Mouse (Mus musculus) MEL (cell line): ENCODE data around the gene Lsm11. TPM values are rescaled to one million over a fixed set of nuclear protein-coding genes. Genes with fewer than 3 reads are reported as not detected.

Experiments
- DNase-seq: peaks from one replicate; pipeline ENCODE4 v3.0.0; 2011; ENCODE audit warnings: low read depth, low spot score
- H3K27ac ChIP-seq: 2 replicates; pipeline ENCODE4 v1.5.1; 2012; ENCODE audit warnings: low read depth, mild to moderate bottlenecking, control low read depth, low read length, moderate library complexity; ENCODE audit not compliant: control insufficient read depth
- H3K27me3 ChIP-seq, 2 experiments: fragments of 150-350 bp in 1 of 2; sonication (generic) in 1 of 2; 2 replicates each; pipeline ENCODE4 v1.6.1; 2012; ENCODE audit warnings: low read length in 2 of 2, mild to moderate bottlenecking in 2 of 2, improper control_type of control experiment in 1 of 2, moderate library complexity in 1 of 2; ENCODE audit not compliant: insufficient read depth in 2 of 2, control insufficient read depth in 1 of 2
- H3K36me3 ChIP-seq, 2 experiments: 2 replicates each; pipeline ENCODE4 v1.6.1; 2012 to 2014; ENCODE audit warnings: low read length in 2 of 2, improper control_type of control experiment in 1 of 2, inconsistent platforms in 1 of 2, mild to moderate bottlenecking in 1 of 2; ENCODE audit not compliant: insufficient read depth in 2 of 2, control insufficient read depth in 1 of 2
- H3K4me1 ChIP-seq, 2 experiments: fragments of 150-350 bp in 1 of 2; sonication (generic) in 1 of 2; 2 replicates each; pipeline ENCODE4 v1.6.1; 2012; ENCODE audit warnings: low read length in 2 of 2, improper control_type of control experiment in 1 of 2, mild to moderate bottlenecking in 1 of 2; ENCODE audit not compliant: insufficient read depth in 2 of 2, control insufficient read depth in 1 of 2
- H3K4me3 ChIP-seq, 2 experiments: fragments of 150-350 bp in 1 of 2; sonication (generic) in 1 of 2; 2 replicates each; pipeline ENCODE4 v1.5.1; 2012; ENCODE audit warnings: low read depth in 2 of 2, low read length in 2 of 2, mild to moderate bottlenecking in 2 of 2, moderate library complexity in 2 of 2, control low read depth in 1 of 2, improper control_type of control experiment in 1 of 2; ENCODE audit not compliant: control insufficient read depth in 1 of 2, insufficient read depth in 1 of 2
- H3K79me2 ChIP-seq: 2 replicates; pipeline ENCODE4 v1.6.1; 2012; ENCODE audit warnings: mild to moderate bottlenecking, low read length, moderate library complexity; ENCODE audit not compliant: control insufficient read depth, poor library complexity, insufficient read depth
- H3K9ac ChIP-seq: 2 replicates; pipeline ENCODE4 v1.6.1; 2012; ENCODE audit warnings: low read depth, mild to moderate bottlenecking, control low read depth, low read length, moderate library complexity; ENCODE audit not compliant: control insufficient read depth, poor library complexity, severe bottlenecking
- H3K9me3 ChIP-seq: fragments of 150-350 bp; sonication (generic); replicated peaks from 2 replicates; pipeline ENCODE4 v1.6.1; 2012; ENCODE audit warnings: mild to moderate bottlenecking, low read length, improper control_type of control experiment, moderate library complexity; ENCODE audit not compliant: insufficient read depth
- BHLHE40 ChIP-seq: IDR thresholded peaks from 2 replicates; pipeline ENCODE4 v1.6.1; 2012; ENCODE audit warnings: low read depth, mild to moderate bottlenecking, inconsistent platforms, low read length, improper control_type of control experiment, borderline replicate concordance
- CHD1 ChIP-seq: IDR thresholded peaks from 2 replicates; pipeline ENCODE4 v1.6.1; 2012; ENCODE audit warnings: low read depth, mild to moderate bottlenecking, inconsistent platforms, low read length, improper control_type of control experiment
- CHD2 ChIP-seq: IDR thresholded peaks from 2 replicates; pipeline ENCODE4 v1.6.1; 2011; ENCODE audit warnings: low read length, improper control_type of control experiment
- CTCF ChIP-seq, 3 experiments: IDR thresholded peaks in 2 of 3; conservative IDR thresholded peaks in 1 of 3; 2 replicates each; pipeline ENCODE4 v1.5.1; 2011 to 2012; ENCODE audit warnings: low read length in 3 of 3, low read depth in 2 of 3, mild to moderate bottlenecking in 2 of 3, improper control_type of control experiment in 1 of 3, inconsistent platforms in 1 of 3, mixed read lengths in 1 of 3, moderate library complexity in 1 of 3; ENCODE audit not compliant: control insufficient read depth in 1 of 3, insufficient read depth in 1 of 3, poor library complexity in 1 of 3, severe bottlenecking in 1 of 3
- ELF1 ChIP-seq: IDR thresholded peaks from 2 replicates; pipeline ENCODE4 v1.6.1; 2014; ENCODE audit warnings: low read depth, mild to moderate bottlenecking, inconsistent platforms, low read length, improper control_type of control experiment, moderate library complexity
- EP300 ChIP-seq, 2 experiments: IDR thresholded peaks; 2 replicates each; pipeline ENCODE4 v1.6.1; 2011; ENCODE audit warnings: improper control_type of control experiment in 2 of 2, low read length in 2 of 2, low read depth in 1 of 2, mild to moderate bottlenecking in 1 of 2
- ETS1 ChIP-seq: IDR thresholded peaks from 2 replicates; pipeline ENCODE4 v1.6.1; 2012; ENCODE audit warnings: low read depth, mild to moderate bottlenecking, inconsistent platforms, low read length, improper control_type of control experiment, moderate library complexity
- GABPA ChIP-seq: IDR thresholded peaks from 2 replicates; pipeline ENCODE4 v1.6.1; 2012; ENCODE audit warnings: low read depth, mild to moderate bottlenecking, inconsistent platforms, low read length, improper control_type of control experiment, moderate library complexity
- GATA1 ChIP-seq: IDR thresholded peaks from 2 replicates; pipeline ENCODE4 v1.6.1; 2011; ENCODE audit warnings: low read depth, low read length, improper control_type of control experiment
- JUND ChIP-seq: IDR thresholded peaks from 2 replicates; pipeline ENCODE4 v1.6.1; 2011; ENCODE audit warnings: low read depth, mild to moderate bottlenecking, improper control_type of control experiment, low read length
- KAT2A ChIP-seq: conservative IDR thresholded peaks from 2 replicates; pipeline ENCODE4 v1.6.1; 2012; ENCODE audit warnings: low read depth, low read length, improper control_type of control experiment, inconsistent platforms
- MAX ChIP-seq: IDR thresholded peaks from 2 replicates; pipeline ENCODE4 v1.6.1; 2011; ENCODE audit warnings: low read length, improper control_type of control experiment
- MAZ ChIP-seq: IDR thresholded peaks from 2 replicates; pipeline ENCODE4 v1.6.1; 2012; ENCODE audit warnings: low read depth, mild to moderate bottlenecking, inconsistent platforms, low read length, improper control_type of control experiment
- MEF2A ChIP-seq: IDR thresholded peaks from 2 replicates; pipeline ENCODE4 v1.6.1; 2014; ENCODE audit warnings: low read depth, mild to moderate bottlenecking, inconsistent platforms, low read length, improper control_type of control experiment; ENCODE audit not compliant: poor library complexity, insufficient replicate concordance, severe bottlenecking; ENCODE audit errors: extremely low read depth
- MXI1 ChIP-seq: IDR thresholded peaks from 2 replicates; pipeline ENCODE4 v1.6.1; 2011; ENCODE audit warnings: mild to moderate bottlenecking, low read depth, low read length, improper control_type of control experiment
- MYB ChIP-seq: IDR thresholded peaks from 2 replicates; pipeline ENCODE4 v1.6.1; 2011; ENCODE audit warnings: mild to moderate bottlenecking, low read depth, low read length, improper control_type of control experiment
- MYC ChIP-seq: IDR thresholded peaks from 2 replicates; pipeline ENCODE4 v1.6.1; 2011; ENCODE audit warnings: low read depth, mild to moderate bottlenecking, low read length, improper control_type of control experiment, moderate library complexity
- NELFE ChIP-seq: IDR thresholded peaks from 2 replicates; pipeline ENCODE4 v1.6.1; 2011; ENCODE audit warnings: low read depth, low read length, improper control_type of control experiment
- NRF1 ChIP-seq: IDR thresholded peaks from 2 replicates; pipeline ENCODE4 v1.6.1; 2014; ENCODE audit warnings: low read depth, mild to moderate bottlenecking, inconsistent platforms, low read length, improper control_type of control experiment, moderate library complexity; ENCODE audit not compliant: poor library complexity, insufficient read depth, severe bottlenecking
- POLR2A ChIP-seq, 2 experiments: IDR thresholded peaks; 2 replicates each; pipeline ENCODE4 v1.6.1; 2011 to 2012; ENCODE audit warnings: low read length in 2 of 2, mild to moderate bottlenecking in 2 of 2, control low read depth in 1 of 2, improper control_type of control experiment in 1 of 2, low read depth in 1 of 2, moderate library complexity in 1 of 2; ENCODE audit not compliant: control insufficient read depth in 1 of 2, insufficient read depth in 1 of 2, poor library complexity in 1 of 2
- POLR2AphosphoS2 ChIP-seq: IDR thresholded peaks from 2 replicates; pipeline ENCODE4 v1.6.1; 2011; ENCODE audit warnings: low read length, improper control_type of control experiment
- RCOR1 ChIP-seq: IDR thresholded peaks from 2 replicates; pipeline ENCODE4 v1.6.1; 2012; ENCODE audit warnings: low read depth, mild to moderate bottlenecking, inconsistent platforms, low read length, improper control_type of control experiment
- SIN3A ChIP-seq: IDR thresholded peaks from 2 replicates; pipeline ENCODE4 v1.6.1; 2012; ENCODE audit warnings: low read length, improper control_type of control experiment, inconsistent platforms
- SMC3 ChIP-seq: IDR thresholded peaks from 2 replicates; pipeline ENCODE4 v1.6.1; 2011; ENCODE audit warnings: low read depth, low read length, improper control_type of control experiment
- TBP ChIP-seq: IDR thresholded peaks from 2 replicates; pipeline ENCODE4 v1.8.0; 2011; ENCODE audit warnings: low read depth, low read length, improper control_type of control experiment
- TCF12 ChIP-seq: IDR thresholded peaks from 2 replicates; pipeline ENCODE4 v1.6.1; 2014; ENCODE audit warnings: low read depth, mild to moderate bottlenecking, inconsistent platforms, low read length, improper control_type of control experiment, moderate library complexity
- UBTF ChIP-seq: IDR thresholded peaks from 2 replicates; pipeline ENCODE4 v1.6.1; 2012; ENCODE audit warnings: low read depth, mild to moderate bottlenecking, inconsistent platforms, low read length, improper control_type of control experiment, moderate library complexity, borderline replicate concordance; ENCODE audit not compliant: insufficient read depth
- USF2 ChIP-seq, 2 experiments: IDR thresholded peaks; 2 replicates each; pipeline ENCODE4 v1.6.1; 2011 to 2012; ENCODE audit warnings: improper control_type of control experiment in 2 of 2, low read length in 2 of 2, borderline replicate concordance in 1 of 2, inconsistent platforms in 1 of 2, low read depth in 1 of 2, mild to moderate bottlenecking in 1 of 2; ENCODE audit not compliant: insufficient read depth in 1 of 2
- ZMIZ1 ChIP-seq: IDR thresholded peaks from 2 replicates; pipeline ENCODE4 v1.6.1; 2012; ENCODE audit warnings: low read depth, mild to moderate bottlenecking, inconsistent platforms, low read length, improper control_type of control experiment, moderate library complexity
- ZNF384 ChIP-seq: IDR thresholded peaks from 2 replicates; pipeline ENCODE4 v1.6.1; 2012; ENCODE audit warnings: low read depth, mild to moderate bottlenecking, inconsistent platforms, low read length, improper control_type of control experiment
- polyA plus RNA-seq, 2 experiments: library from polyadenylated mRNA; stranded (reverse) in 1 of 2; unstranded in 1 of 2; fragments of >175 nt in 1 of 2; fragments of >200 nt in 1 of 2; gene quantifications; 2 replicates each; pipeline versions ENCODE4 v1.2.1 to v1.2.4; 2012; ENCODE audit warnings: low replicate concordance in 2 of 2, low read depth in 1 of 2; ENCODE audit not compliant: insufficient read length in 2 of 2, insufficient read depth in 1 of 2, missing spikeins in 1 of 2
- total RNA-seq: library from RNA; depleted of rRNA; stranded (reverse); fragments of 300-350 nt; gene quantifications from 2 replicates; pipeline ENCODE4 v1.2.3, GENCODE M21; 2012

Gene Lsm11
- total and polyA plus RNA-seq, 3 experiments = 20.2 to 22.8 TPM; not detected in 1

DNA sequence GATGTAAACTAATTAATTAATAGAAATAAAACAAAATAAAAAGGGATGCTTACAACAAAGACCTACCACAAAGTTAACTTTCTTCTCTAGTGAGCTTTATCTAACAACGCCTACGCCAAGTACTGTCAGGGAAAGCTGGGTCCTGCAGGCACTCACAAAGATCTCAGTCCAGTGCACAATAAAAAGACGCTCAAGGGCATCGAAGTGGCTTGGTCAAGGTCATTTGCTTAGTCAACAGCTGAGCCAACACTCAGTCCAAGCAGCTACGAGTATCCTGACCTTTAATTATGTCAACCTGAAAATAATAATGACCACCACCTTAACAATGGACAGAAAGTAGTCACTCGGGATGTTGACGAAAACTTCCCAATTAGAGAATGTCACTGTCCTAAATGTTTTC, 2.5 kb downstream of the Lsm11 start:
- no peak for TF ChIP-seq CHD2
- TF ChIP-seq NRF1 = no peak
- TF ChIP-seq USF2 (IDR thresholded peaks at IDR 0.05; ENCODE audit: borderline replicate concordance in 1 of 2, insufficient read depth in 1 of 2, low read depth in 1 of 2, low read length in 2 of 2) = no peak
- no peak for TF ChIP-seq POLR2A (IDR thresholded peaks at IDR 0.05; ENCODE audit: control insufficient read depth in 1 of 2, insufficient read depth in 1 of 2, low read depth in 1 of 2, low read length in 2 of 2, poor library complexity in 1 of 2)
- no peak for TF ChIP-seq CHD1
- no peak for TF ChIP-seq KAT2A
- TF ChIP-seq SMC3 = no peak
- TF ChIP-seq ZMIZ1 = no peak
- no peak for TF ChIP-seq MAX
- no peak for TF ChIP-seq MEF2A
- TF ChIP-seq MYC = no peak
- TF ChIP-seq MXI1 = no peak
- no peak for TF ChIP-seq ELF1
- Histone ChIP-seq H3K9ac (no peak overlapping the region), H3K36me3 (peaks cover 3 to 33% of the 10 kb centered on the region in 2 experiments; a peak in 2 of 4 replicates)

GRCm38 (mm10) chr11:45938917-45939316, 5.8 kb downstream of the Lsm11 start:
- Histone ChIP-seq H3K27me3 (no peaks in the 10 kb centered on the region), H3K27ac (peak overlapping the region; percentile 71), H3K9ac (peak overlapping the region; percentile 21), H3K9me3 (no peaks in the 10 kb centered on the region), H3K4me3 (peak overlapping the region; percentile 5 to 31; a peak in 3 of 4 replicates), H3K36me3 (peaks cover 14 to 30% of the 10 kb centered on the region in 2 experiments), H3K4me1 (peaks cover 13 to 19% of the 10 kb centered on the region in 2 experiments), H3K79me2 (peaks cover 25% of the 10 kb centered on the region)
- no peak for TF ChIP-seq POLR2AphosphoS2
- peak; percentile 90 for TF ChIP-seq GATA1
- TF ChIP-seq NELFE = peak; percentile 38
- TF ChIP-seq KAT2A = peak; percentile 42; the same call in 1 of the 2 replicates
- TF ChIP-seq TBP = 0 out of 2 replicates have a peak, but pooled peaks have one; percentile 27
- peak; percentile 39; the same call in 1 of the 2 replicates for TF ChIP-seq BHLHE40
- 0 out of 2 replicates have a peak, but pooled peaks have one; percentile 0 for TF ChIP-seq SMC3
- TF ChIP-seq JUND = no peak
- peak; percentile 77 to 78 for TF ChIP-seq EP300 (IDR thresholded peaks at IDR 0.05; ENCODE audit: low read depth in 1 of 2, low read length in 2 of 2)
- TF ChIP-seq MYB = peak; percentile 36
- no peak for TF ChIP-seq CTCF (IDR thresholded peaks at IDR 0.05 in 2 of 3, conservative IDR thresholded peaks at IDR 0.05 in 1 of 3; ENCODE audit: control insufficient read depth in 1 of 3, insufficient read depth in 1 of 3, low read depth in 2 of 3, low read length in 3 of 3, poor library complexity in 1 of 3, severe bottlenecking in 1 of 3)
- peak; percentile 20; the same call in 1 of the 2 replicates for TF ChIP-seq ZNF384
- TF ChIP-seq MAX = peak; percentile 55; the same call in 1 of the 2 replicates
- TF ChIP-seq POLR2A (IDR thresholded peaks at IDR 0.05; ENCODE audit: control insufficient read depth in 1 of 2, insufficient read depth in 1 of 2, low read depth in 1 of 2, low read length in 2 of 2, poor library complexity in 1 of 2) = no peak
- no peak for TF ChIP-seq MAZ
- peak; percentile 88 for TF ChIP-seq ETS1
- TF ChIP-seq RCOR1 = peak; percentile 80
- no peak for TF ChIP-seq UBTF
- no peak for TF ChIP-seq GABPA
- peak; percentile 81 for TF ChIP-seq MXI1
- peak; percentile 71 for TF ChIP-seq TCF12
- TF ChIP-seq SIN3A = peak; percentile 88
- DNase-seq = peak; percentile 85

More for the DNA sequence above, 2.5 kb downstream of the Lsm11 start:
- H3K27me3 ChIP-seq = no peaks in the 10 kb centered on the region
- DNase-seq = no peak
- H3K9me3 ChIP-seq = no peaks in the 10 kb centered on the region
- H3K79me2 ChIP-seq = peaks cover 33% of the 10 kb centered on the region
- no peak overlapping the region for H3K27ac ChIP-seq
- peaks cover 13 to 19% of the 10 kb centered on the region in 2 experiments for H3K4me1 ChIP-seq
- H3K4me3 ChIP-seq = no peak overlapping the region
